Mouse (Mus musculus) ES-E14 (cell line): ENCODE data around the gene Sstr2. TPM values are rescaled to one million over a fixed set of nuclear protein-coding genes. Genes with fewer than 3 reads are reported as not detected.

Experiments
- DNase-seq: peaks from one replicate; pipeline ENCODE4 v3.0.0-alpha.2; 2013; ENCODE audit warnings: low read depth, low spot score
- H3K27ac ChIP-seq: 2 replicates; pipeline ENCODE4 v1.5.1; 2012; ENCODE audit warnings: low read depth, mild to moderate bottlenecking, low read length, moderate library complexity, mixed read lengths; ENCODE audit not compliant: poor library complexity, insufficient read depth, severe bottlenecking
- H3K36me3 ChIP-seq: 2 replicates; pipeline ENCODE4 v1.6.1; 2012; ENCODE audit warnings: mild to moderate bottlenecking, low read length, moderate library complexity, mixed read lengths; ENCODE audit not compliant: control insufficient read depth, poor library complexity, insufficient read depth, severe bottlenecking
- H3K4me1 ChIP-seq, 2 experiments: fragments of 150-350 bp in 1 of 2; sonication (generic) in 1 of 2; 2 replicates each; pipeline ENCODE4 v1.6.1; 2012; ENCODE audit warnings: low read length in 2 of 2, mild to moderate bottlenecking in 1 of 2, mixed read lengths in 1 of 2; ENCODE audit not compliant: control insufficient read depth in 2 of 2, insufficient read depth in 2 of 2, poor library complexity in 1 of 2
- H3K4me3 ChIP-seq, 2 experiments: fragments of 150-350 bp in 1 of 2; sonication (generic) in 1 of 2; 2 replicates each; pipeline ENCODE4 v1.5.1; 2012; ENCODE audit warnings: low read length in 2 of 2, low read depth in 1 of 2, mild to moderate bottlenecking in 1 of 2, mixed read lengths in 1 of 2; ENCODE audit not compliant: insufficient read depth in 1 of 2, poor library complexity in 1 of 2, severe bottlenecking in 1 of 2
- H3K9ac ChIP-seq: 2 replicates; pipeline ENCODE4 v1.6.1; 2012; ENCODE audit warnings: low read depth, mild to moderate bottlenecking, low read length, mixed read lengths; ENCODE audit not compliant: poor library complexity, insufficient read depth, severe bottlenecking
- H3K9me3 ChIP-seq: fragments of 150-350 bp; sonication (generic); 2 replicates; pipeline ENCODE4 v1.6.1; 2012; ENCODE audit warnings: low read depth, mild to moderate bottlenecking, low read length; ENCODE audit not compliant: control insufficient read depth, insufficient read depth
- CHD2 ChIP-seq: IDR thresholded peaks from 2 replicates; pipeline ENCODE4 v1.6.1; 2014; ENCODE audit warnings: mild to moderate bottlenecking, low read depth, low read length, inconsistent platforms
- HCFC1 ChIP-seq: IDR thresholded peaks from 2 replicates; pipeline ENCODE4 v1.6.1; 2012; ENCODE audit warnings: low read length, inconsistent platforms, borderline replicate concordance; ENCODE audit not compliant: insufficient read depth
- MAFK ChIP-seq: IDR thresholded peaks from 2 replicates; pipeline ENCODE4 v1.6.1; 2014; ENCODE audit warnings: mild to moderate bottlenecking, low read depth, low read length, inconsistent platforms; ENCODE audit not compliant: insufficient read depth
- ZC3H11A ChIP-seq: IDR thresholded peaks from 2 replicates; pipeline ENCODE4 v1.6.1; 2012; ENCODE audit warnings: low read depth, mild to moderate bottlenecking, inconsistent platforms, low read length, borderline replicate concordance
- ZNF384 ChIP-seq: IDR thresholded peaks from 2 replicates; pipeline ENCODE4 v1.6.1; 2012; ENCODE audit warnings: low read depth, low read length, inconsistent platforms
- in situ Hi-C, 2 experiments: fragments of 600-800 bp; cut with MboI; formaldehyde crosslinking; loops; one replicate each; pipeline ENCODE4 v1.15.1; 2025; ENCODE audit warnings: low sequenced_read_pairs in 2 of 2, inconsistent platforms in 1 of 2; ENCODE audit not compliant: unreplicated experiment in 2 of 2
- total RNA-seq: library from RNA; depleted of rRNA; stranded (reverse); fragments of 300-350 nt; gene quantifications from 2 replicates; pipeline ENCODE4 v1.2.3, GENCODE M21; 2012

Sstr2 gene
- total RNA-seq, 1 experiment = 0.45 TPM

DNA sequence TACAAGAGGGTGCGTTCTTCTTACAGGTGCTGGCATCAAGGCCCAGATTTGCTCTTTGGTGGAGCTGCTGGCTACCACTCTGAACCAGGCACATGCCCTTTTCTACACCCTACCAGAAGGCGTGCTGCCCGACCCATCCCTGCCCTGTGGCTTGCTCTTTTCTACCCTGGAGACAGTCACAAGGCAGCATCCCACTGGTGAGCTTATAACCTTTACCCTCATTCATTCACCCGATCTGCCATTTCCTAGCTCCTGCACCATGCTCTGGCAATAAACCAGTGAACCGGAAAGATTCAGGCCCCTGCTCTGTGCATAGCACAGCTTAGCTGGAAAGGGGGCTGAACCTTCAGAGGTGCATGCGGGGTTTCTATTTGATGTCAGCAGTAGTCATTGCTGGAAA is 33.4 kb downstream of the Sstr2 start:
- no peak for TF ChIP-seq HCFC1
- TF ChIP-seq MAFK = no peak
- TF ChIP-seq ZC3H11A = no peak
- TF ChIP-seq ZNF384 = no peak
- TF ChIP-seq CHD2 = no peak
- Histone ChIP-seq H3K36me3 (peaks cover 35% of the 10 kb centered on the region), H3K4me3 (no peak overlapping the region), H3K27ac (no peak overlapping the region), H3K9ac (no peak overlapping the region), H3K9me3 (no peaks in the 10 kb centered on the region), H3K4me1 (peaks cover 5 to 11% of the 10 kb centered on the region in 2 experiments; a peak in 2 of 4 replicates)
- in situ Hi-C loops = no loop called here
- no peak for DNase-seq

DNA sequence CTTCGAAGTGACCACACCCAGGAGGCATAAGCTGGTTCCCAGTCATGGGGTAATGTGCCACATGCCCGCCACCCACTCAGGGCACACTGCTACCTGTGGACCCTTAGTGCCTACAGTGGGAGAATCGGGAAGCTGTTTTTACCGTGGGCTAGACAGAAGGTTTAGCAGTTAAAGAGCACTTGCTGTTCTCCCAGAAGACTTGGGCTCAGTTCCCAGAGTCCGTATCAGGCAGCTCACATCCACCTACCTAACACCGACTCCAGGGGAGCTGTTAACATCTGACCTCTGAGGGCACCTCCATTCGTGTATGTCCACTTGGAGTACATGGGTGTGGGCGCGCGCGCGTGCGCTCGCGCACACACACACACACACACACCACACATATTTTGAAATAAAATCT is 35.0 kb downstream of the Sstr2 start:
- Histone ChIP-seq H3K9me3 (no peaks in the 10 kb centered on the region), H3K9ac (no peak overlapping the region), H3K36me3 (peaks cover 46% of the 10 kb centered on the region), H3K4me3 (no peak overlapping the region), H3K4me1 (peaks cover 3 to 12% of the 10 kb centered on the region in 2 experiments; a peak in 2 of 4 replicates), H3K27ac (no peak overlapping the region)
- DNase-seq = no peak
- TF ChIP-seq CHD2 (no peak), ZNF384 (no peak), MAFK (no peak), ZC3H11A (no peak), HCFC1 (no peak)
- in situ Hi-C loops = no loop called here

DNA sequence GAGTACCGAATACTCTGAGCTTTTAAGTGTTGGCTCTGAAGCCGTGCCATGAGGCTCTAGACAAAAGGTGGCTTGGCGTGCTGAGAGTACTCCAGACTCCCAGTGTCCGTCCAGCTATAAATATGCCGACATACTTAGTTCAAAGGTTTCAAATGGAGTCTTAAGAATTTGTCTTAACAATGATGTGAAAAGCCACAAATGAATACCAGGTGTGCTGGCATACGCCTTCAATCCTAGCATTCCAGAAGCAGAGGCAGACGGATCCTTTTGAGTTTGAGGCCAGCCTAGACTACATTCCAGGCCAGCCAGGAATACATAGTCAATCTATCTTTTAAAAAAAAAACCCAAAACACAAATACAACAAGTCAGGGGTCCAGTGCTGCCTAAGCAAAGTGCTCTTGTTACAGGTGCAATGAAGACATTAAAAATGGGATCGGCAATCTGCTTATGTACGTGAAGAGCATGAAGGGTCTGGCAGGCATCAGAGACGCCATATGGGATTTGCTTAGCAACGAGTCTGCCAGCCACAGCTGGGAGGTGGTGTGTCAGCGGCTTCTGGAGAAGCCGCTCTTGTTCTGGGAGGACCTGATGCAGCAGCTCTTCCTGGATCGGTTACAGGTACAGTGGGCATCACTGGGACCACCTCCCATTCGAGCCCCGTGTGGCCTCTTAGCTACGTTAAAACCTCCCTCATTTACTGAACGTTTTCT is 35.6 kb downstream of the Sstr2 start:
- TF ChIP-seq CHD2 (no peak), ZC3H11A (no peak), ZNF384 (no peak), HCFC1 (no peak), MAFK (no peak)
- Histone ChIP-seq H3K9me3 (no peaks in the 10 kb centered on the region), H3K36me3 (peaks cover 50% of the 10 kb centered on the region), H3K4me3 (no peak overlapping the region), H3K9ac (no peak overlapping the region), H3K4me1 (peaks cover 5 to 13% of the 10 kb centered on the region in 2 experiments; a peak in 3 of 4 replicates), H3K27ac (no peak overlapping the region)
- in situ Hi-C loops = no loop called here
- DNase-seq = no peak

DNA sequence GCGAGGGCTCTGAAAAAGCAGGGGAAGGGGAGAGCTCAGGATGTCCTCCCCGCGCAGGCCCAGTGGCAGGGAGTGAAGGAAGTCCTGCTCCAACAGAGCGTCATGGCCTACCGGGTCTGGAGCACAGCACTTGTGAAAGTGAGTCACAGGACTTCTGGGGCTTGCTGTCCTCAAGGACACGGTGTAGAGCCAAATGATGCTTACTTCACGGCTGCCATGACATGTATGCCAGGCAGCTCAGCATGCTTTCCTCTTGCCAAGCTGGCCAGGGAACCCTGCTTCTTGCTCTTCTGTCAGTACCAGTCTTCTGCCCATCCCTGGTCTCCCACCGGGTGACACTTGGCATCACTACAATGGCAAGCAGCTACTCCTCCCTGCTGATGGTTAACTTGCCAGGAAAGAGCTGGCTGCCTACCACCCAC is 37.4 kb downstream of the Sstr2 start:
- no peaks in the 10 kb centered on the region for H3K9me3 ChIP-seq
- DNase-seq = no peak
- TF ChIP-seq ZNF384 (no peak), ZC3H11A (no peak), HCFC1 (no peak), CHD2 (no peak), MAFK (no peak)
- in situ Hi-C loops = no loop called here
- no peak overlapping the region for H3K4me3 ChIP-seq
- H3K4me1 ChIP-seq = peaks cover 2 to 4% of the 10 kb centered on the region in 2 experiments; a peak in 2 of 4 replicates
- no peak overlapping the region for H3K27ac ChIP-seq
- H3K9ac ChIP-seq = no peak overlapping the region
- peaks cover 59% of the 10 kb centered on the region for H3K36me3 ChIP-seq
